10 mouse cellular contexts compared by ENCODE assay signal in the genomic region with DNA sequence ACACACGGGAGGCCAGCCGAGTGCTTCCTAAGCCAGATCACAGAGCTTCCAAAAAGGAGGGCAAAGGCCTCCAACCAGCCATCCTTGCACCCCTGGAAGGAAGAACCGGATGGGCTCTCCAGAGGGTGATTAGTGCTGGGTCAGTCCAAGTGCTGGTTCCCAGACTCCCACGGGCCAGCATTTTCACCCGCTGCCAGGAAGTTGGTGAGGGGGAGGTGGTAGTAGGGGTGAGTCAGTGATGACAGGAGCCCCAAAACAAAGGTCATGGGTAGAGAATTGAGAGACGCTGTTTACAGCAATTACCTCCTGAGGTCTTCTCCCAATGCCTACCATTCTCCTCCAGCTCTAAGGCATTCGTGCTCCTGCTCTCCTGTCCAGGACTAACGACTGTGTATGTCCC. TPM values are rescaled to one million over a fixed set of nuclear protein-coding genes. Genes with fewer than 3 reads are reported as not detected.
DNase-seq lines count a peak whose midpoint lies in the region; TF ChIP-seq lines count a peak whose summit lies in the region.
"Had no signal": no experiment of that assay in that cellular context is flagged by ENCODE, and none has a peak within 500 bp of the region (broad histone marks: within the 10 kb centered on the region; RNA-seq: fewer than 3 reads in every experiment).

No protein-coding gene starts in this region.

- H3K9me3 ChIP-seq in limb, embryonic 10.5 days (replicated peaks): no peaks in the 10 kb centered on the region
- H3K9me3 ChIP-seq: embryonic facial prominence, embryonic 13.5 days had no signal

- intact Hi-C loops in left cerebral cortex, postnatal 4 days (cut with DNase I): no loop called here

- peaks cover 41% of the 10 kb centered on the region for H3K4me1 ChIP-seq in limb, embryonic 10.5 days

- peak overlapping the region; percentile 72 for H3ac ChIP-seq in C2C12 (ENCODE audit: control insufficient read depth, insufficient read length, low read depth)

- no peak for TF ChIP-seq CTCF in layer of hippocampus, adult 2 months (conservative IDR thresholded peaks at IDR 0.05)
- no peak for TF ChIP-seq CTCF in C2C12 (IDR thresholded peaks at IDR 0.05; ENCODE audit: control insufficient read depth, insufficient read depth, insufficient read length)

- DNase-seq in layer of hippocampus, adult 2 months (ENCODE audit: low spot score in 2 of 2): no peak
- DNase-seq in layer of hippocampus, postnatal 25 days (ENCODE audit: extremely low spot score in 1 of 2, low spot score in 1 of 2): no peak
- DNase-seq in adrenal gland, postnatal 25 days: peak; percentile 64
- no peak for DNase-seq in limb, embryonic 10.5 days (ENCODE audit: low spot score)
- no peak for DNase-seq in left cerebral cortex, postnatal 4 days
- DNase-seq in cerebellum, adult 9-11 months: no peak

- peaks cover 12% of the 10 kb centered on the region for H3K79me2 ChIP-seq in C2C12 (ENCODE audit: control insufficient read depth, insufficient read depth)

- WGBS in limb, embryonic 10.5 days: 73% methylated on average over 8 of the region's 8 CpGs

- no peaks in the 10 kb centered on the region for H3K79me3 ChIP-seq in C2C12 (ENCODE audit: low read depth)

- peak overlapping the region; percentile 96 for H3K27ac ChIP-seq in layer of hippocampus, adult 2 months
- peak overlapping the region; percentile 61; the same call in 1 of the 2 replicates for H3K27ac ChIP-seq in limb, embryonic 10.5 days
- H3K27ac ChIP-seq: embryonic facial prominence, embryonic 13.5 days had no signal

- no peak overlapping the region for H3K4me3 ChIP-seq in layer of hippocampus, adult 2 months
- no peak overlapping the region for H3K4me3 ChIP-seq in C2C12 (ENCODE audit: insufficient read depth, poor library complexity, severe bottlenecking)
- no peak overlapping the region for H3K4me3 ChIP-seq in limb, embryonic 10.5 days

- no peaks in the 10 kb centered on the region for H3K27me3 ChIP-seq in C2C12 (ENCODE audit: control insufficient read depth, insufficient read depth, insufficient read length)
- H3K27me3 ChIP-seq in limb, embryonic 10.5 days (ENCODE audit: low read depth, poor library complexity, severe bottlenecking): peaks cover 37% of the 10 kb centered on the region

- no peaks in the 10 kb centered on the region for H3K36me3 ChIP-seq in C2C12 (ENCODE audit: control insufficient read depth, insufficient read depth)
- H3K36me3 ChIP-seq in limb, embryonic 10.5 days: no peaks in the 10 kb centered on the region
- H3K36me3 ChIP-seq: embryonic facial prominence, embryonic 13.5 days had no signal

TF ChIP-seq in C2C12, 6 proteins besides CTCF, POLR2A, EP300 and RAD21:
- TF ChIP-seq MYOD1 (IDR thresholded peaks at IDR 0.05; ENCODE audit: control insufficient read depth, insufficient read length, low read depth): no peak
- TF ChIP-seq MAX (IDR thresholded peaks at IDR 0.05): no peak
- TF ChIP-seq FOSL1 (IDR thresholded peaks at IDR 0.05; ENCODE audit: insufficient read depth, low read length, poor library complexity, severe bottlenecking): peak; percentile 7
- no peak for TF ChIP-seq CEBPB (IDR thresholded peaks at IDR 0.05; ENCODE audit: low read depth)
- TF ChIP-seq USF1 (IDR thresholded peaks at IDR 0.05; ENCODE audit: low read depth): no peak
- no peak for TF ChIP-seq MYOG (IDR thresholded peaks at IDR 0.05; ENCODE audit: control insufficient read depth, extremely low read depth, insufficient read length)

RNA-seq across cellular contexts. Expression of a gene that starts 1.3 kb away (rescaled TPM):
- total RNA-seq in layer of hippocampus, adult 2 months (2021): 10 to 100 TPM; 16.7 to 18.2 TPM
- total RNA-seq in layer of hippocampus, postnatal 25 days (2021): 10 to 100 TPM; 15.1 to 17.5 TPM
- polyA plus RNA-seq in C2C12 (2012; fragmentation: generic; extraction: Trizol): 112 TPM
- total RNA-seq in adrenal gland, postnatal 25 days (2021): 56.8 and 60.4 TPM in 2 replicates
- 14.0 and 16.2 TPM in 2 replicates for polyA plus RNA-seq in limb, embryonic 10.5 days (2016; fragmentation: Nextera tagmentation; extraction: Ambion mirVana)
- 10 to 100 TPM; 11.3 to 11.9 TPM for total RNA-seq in left cerebral cortex, postnatal 4 days (2021)

RNA-seq across cellular contexts. Expression of a gene that starts 16.3 kb away (rescaled TPM):
- total RNA-seq in layer of hippocampus, adult 2 months (2021): not detected
- total RNA-seq in layer of hippocampus, postnatal 25 days (2021): not detected
- polyA plus RNA-seq in C2C12 (2012; fragmentation: generic; extraction: Trizol): 0.90 TPM
- total RNA-seq in adrenal gland, postnatal 25 days (2021): not detected in 2 replicates
- not detected in 2 replicates for polyA plus RNA-seq in limb, embryonic 10.5 days (2016; fragmentation: Nextera tagmentation; extraction: Ambion mirVana)
- total RNA-seq in left cerebral cortex, postnatal 4 days (2021): not detected
- total RNA-seq: left cerebral cortex, postnatal 25 days had no signal
- polyA plus RNA-seq: embryonic facial prominence, embryonic 13.5 days; heart, embryonic 14.5 days had no signal

RNA-seq across cellular contexts. Expression of a gene that starts 16.4 kb away (rescaled TPM):
- total RNA-seq in layer of hippocampus, adult 2 months (2021): under 1 TPM; 0.61 to 0.76 TPM
- total RNA-seq in layer of hippocampus, postnatal 25 days (2021): under 1 TPM; 0.27 to 0.61 TPM
- polyA plus RNA-seq in C2C12 (2012; fragmentation: generic; extraction: Trizol): 24.8 TPM
- 11.0 and 14.5 TPM in 2 replicates for total RNA-seq in adrenal gland, postnatal 25 days (2021)
- polyA plus RNA-seq in limb, embryonic 10.5 days (2016; fragmentation: Nextera tagmentation; extraction: Ambion mirVana): 4.3 and 6.0 TPM in 2 replicates
- 1 to 10 TPM; 1.2 to 1.3 TPM for total RNA-seq in left cerebral cortex, postnatal 4 days (2021)

RNA-seq across cellular contexts. Expression of a gene that starts 29.0 kb away (rescaled TPM):
- 1 to 10 TPM; 8.1 to 8.7 TPM for total RNA-seq in layer of hippocampus, adult 2 months (2021)
- total RNA-seq in layer of hippocampus, postnatal 25 days (2021): 1 to 10 TPM; 7.4 to 8.2 TPM
- 33.3 TPM for polyA plus RNA-seq in C2C12 (2012; fragmentation: generic; extraction: Trizol)
- 10.1 and 10.8 TPM in 2 replicates for total RNA-seq in adrenal gland, postnatal 25 days (2021)
- 58.2 and 61.5 TPM in 2 replicates for polyA plus RNA-seq in limb, embryonic 10.5 days (2016; fragmentation: Nextera tagmentation; extraction: Ambion mirVana)
- 10 to 100 TPM in 1 of 2 experiments, 1 to 10 TPM in 1; 9.8 to 10.6 TPM for total RNA-seq in left cerebral cortex, postnatal 4 days (2021)

RNA-seq across cellular contexts. Expression of a gene that starts 38.5 kb away (rescaled TPM):
- total RNA-seq in layer of hippocampus, adult 2 months (2021): 100 to 1,000 TPM; 263 to 276 TPM
- 100 to 1,000 TPM; 259 to 293 TPM for total RNA-seq in layer of hippocampus, postnatal 25 days (2021)
- 819 TPM for polyA plus RNA-seq in C2C12 (2012; fragmentation: generic; extraction: Trizol)
- 373 and 392 TPM in 2 replicates for total RNA-seq in adrenal gland, postnatal 25 days (2021)
- 1,070 and 1,129 TPM in 2 replicates for polyA plus RNA-seq in limb, embryonic 10.5 days (2016; fragmentation: Nextera tagmentation; extraction: Ambion mirVana)
- total RNA-seq in left cerebral cortex, postnatal 4 days (2021): 100 to 1,000 TPM; 318 to 333 TPM
